Mouse (Mus musculus): ENCODE measurements at regions not wholly inside any gene's neighbourhood (a gene's known extent, or its start where the extent isn't known, plus 50 kb on each side); places are given as distances from the start of the nearest gene placed in this dataset.

- DNase-seq (ENCODE audit: low read depth, low spot score): no peak
Observed at GRCm38 (mm10) chr3:52196936-52197246, 71.2 kb upstream of the Foxo1 start.

DNA sequence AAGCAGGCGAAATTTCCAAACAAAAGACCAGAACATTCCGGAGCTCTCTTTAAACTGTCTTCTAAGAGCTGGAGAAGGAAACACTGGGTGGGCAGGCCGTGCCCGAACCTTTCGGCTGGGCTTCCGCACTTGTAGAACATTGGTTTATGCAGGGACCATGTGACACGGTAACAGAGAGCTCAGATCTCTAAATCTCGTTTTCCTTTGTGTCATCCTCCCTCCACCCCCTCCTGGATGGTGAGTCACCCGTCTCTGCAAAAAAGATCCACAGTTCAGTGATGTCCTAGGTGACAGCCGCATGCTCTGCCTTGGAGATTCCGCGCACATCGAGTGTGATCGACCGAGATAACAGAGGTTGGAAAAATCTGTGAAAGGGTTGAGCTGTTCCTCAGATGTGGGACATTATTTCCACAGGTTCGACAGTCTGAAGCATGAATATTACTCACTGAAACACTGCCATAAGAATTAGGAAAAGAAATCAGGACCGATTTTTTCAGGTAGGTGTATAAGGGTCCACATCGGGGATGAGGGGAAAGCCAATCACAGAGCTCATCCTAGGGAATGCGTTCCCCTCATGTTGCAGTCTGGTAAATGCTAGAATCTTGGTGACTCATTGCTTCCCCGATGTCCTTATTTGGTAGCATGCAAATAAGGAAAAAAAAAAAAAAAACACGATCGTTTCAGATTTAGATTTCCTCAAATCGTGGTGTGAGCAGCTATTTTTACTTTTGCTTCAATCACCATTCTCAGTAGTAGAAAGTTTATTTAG, 70.0 kb upstream of the Foxo1 start:
- no peak for DNase-seq (ENCODE audit: low read depth, low spot score)

- DNase-seq (ENCODE audit: low read depth, low spot score): no peak
Observed at GRCm38 (mm10) chr3:52198751-52199738, 69.1 kb upstream of the Foxo1 start.

- DNase-seq (ENCODE audit: low read depth, low spot score): no peak
Observed at GRCm38 (mm10) chr3:52200106-52200505, 68.0 kb upstream of the Foxo1 start.

GRCm38 (mm10) chr3:52210556-52211302, 57.4 kb upstream of the Foxo1 start:
- no peak for DNase-seq (ENCODE audit: low read depth, low spot score)

GRCm38 (mm10) chr3:52211303-52211695, 56.8 kb upstream of the Foxo1 start:
- no peak for DNase-seq (ENCODE audit: low read depth, low spot score)

DNA sequence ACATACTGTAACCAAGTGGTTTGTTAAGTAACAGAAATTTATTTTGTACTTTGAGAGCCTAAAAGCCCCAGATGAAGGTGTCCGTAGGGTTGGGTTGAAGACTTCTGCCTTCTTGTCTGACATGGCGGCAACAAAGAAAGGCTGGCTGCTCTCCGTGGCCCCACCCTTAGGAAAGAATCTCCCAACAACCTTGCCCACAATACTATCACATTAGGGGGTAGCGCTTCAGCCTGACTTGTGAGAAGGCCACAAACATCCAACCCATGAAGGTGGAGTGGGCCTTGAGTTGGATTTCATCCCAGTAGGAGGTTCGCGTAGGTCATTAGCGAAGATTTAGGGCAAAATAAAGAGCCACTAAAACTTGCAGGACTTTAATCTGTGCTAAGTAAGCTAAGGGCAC, 54.0 kb upstream of the Foxo1 start:
- no peak for DNase-seq (ENCODE audit: low read depth, low spot score)

DNA sequence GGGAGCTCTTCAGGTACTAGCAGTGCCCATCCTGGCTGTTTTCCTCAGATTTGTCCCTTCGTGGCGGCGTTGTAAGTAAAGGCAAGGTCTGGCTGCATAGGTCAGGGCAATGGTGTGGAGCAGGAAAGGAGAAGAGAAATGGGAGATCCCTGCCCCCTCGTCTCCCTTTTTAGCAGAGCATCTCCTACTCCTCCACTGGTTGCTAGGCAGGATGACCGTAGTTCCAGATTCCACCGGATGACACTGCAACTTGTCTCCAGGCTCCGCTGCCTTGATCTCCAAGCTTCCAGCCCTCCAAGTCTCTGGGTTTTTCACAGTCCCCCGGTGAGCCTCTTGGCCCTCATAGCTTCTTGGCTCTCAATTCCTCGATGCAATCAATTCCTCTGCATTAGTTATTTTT, 53.1 kb upstream of the Foxo1 start:
- DNase-seq (ENCODE audit: low read depth, low spot score): no peak
